Mouse (Mus musculus) CH12.LX (cell line): ENCODE data around the gene Kcnb1. TPM values are rescaled to one million over a fixed set of nuclear protein-coding genes. Genes with fewer than 3 reads are reported as not detected.

Experiments
- DNase-seq: peaks from one replicate; pipeline ENCODE4 v3.0.0-alpha.2; 2013; ENCODE audit errors: extremely low read depth
- H3K27ac ChIP-seq: 2 replicates; pipeline ENCODE4 v1.5.1; 2012; ENCODE audit warnings: low read depth, mild to moderate bottlenecking, control low read depth, moderate library complexity; ENCODE audit not compliant: insufficient read depth
- H3K27me3 ChIP-seq: replicated peaks from 2 replicates; pipeline ENCODE3; 2012; ENCODE audit warnings: inconsistent platforms
- H3K36me3 ChIP-seq, 2 experiments: replicated peaks in 1 of 2; 2 replicates each; pipeline versions ENCODE3 to v1.6.1; 2012; ENCODE audit warnings: inconsistent platforms in 1 of 2, low read length in 1 of 2, mild to moderate bottlenecking in 1 of 2, mixed read lengths in 1 of 2, moderate library complexity in 1 of 2; ENCODE audit not compliant: control insufficient read depth in 1 of 2, insufficient read depth in 1 of 2
- H3K4me1 ChIP-seq, 2 experiments: 2 replicates each; pipeline ENCODE4 v1.6.1; 2012; ENCODE audit warnings: inconsistent platforms in 1 of 2, moderate library complexity in 1 of 2; ENCODE audit not compliant: insufficient read depth in 2 of 2, control insufficient read depth in 1 of 2
- H3K4me2 ChIP-seq: 2 replicates; pipeline ENCODE4 v1.6.1; 2012; ENCODE audit warnings: low read depth, mild to moderate bottlenecking, control low read depth; ENCODE audit not compliant: poor library complexity, insufficient read depth, severe bottlenecking
- H3K4me3 ChIP-seq, 3 experiments: fragments of 150-350 bp in 1 of 3; sonication (generic) in 1 of 3; replicated peaks in 1 of 3; 2 replicates each; pipeline versions ENCODE3 to v1.5.1; 2011 to 2012; ENCODE audit warnings: low read depth in 2 of 3, low read length in 2 of 3, mild to moderate bottlenecking in 2 of 3, moderate library complexity in 2 of 3, control low read depth in 1 of 3, improper control_type of control experiment in 1 of 3, inconsistent platforms in 1 of 3, mixed read lengths in 1 of 3; ENCODE audit not compliant: poor library complexity in 1 of 3
- H3K79me2 ChIP-seq: replicated peaks from 2 replicates; pipeline ENCODE4 v1.6.1; 2012; ENCODE audit warnings: mild to moderate bottlenecking, moderate library complexity; ENCODE audit not compliant: control insufficient read depth, poor library complexity, insufficient read depth, severe bottlenecking; ENCODE audit errors: extremely low read depth
- H3K9ac ChIP-seq: 2 replicates; pipeline ENCODE4 v1.6.1; 2012; ENCODE audit warnings: low read depth, mild to moderate bottlenecking, control low read depth, moderate library complexity; ENCODE audit not compliant: insufficient read depth
- H3K9me3 ChIP-seq: replicated peaks from 2 replicates; pipeline ENCODE3; 2012; ENCODE audit warnings: low read length, inconsistent platforms, mixed read lengths
- BHLHE40 ChIP-seq: IDR thresholded peaks from 2 replicates; pipeline ENCODE4 v1.6.1; 2011; ENCODE audit warnings: mild to moderate bottlenecking, low read depth, low read length, improper control_type of control experiment
- GABPA ChIP-seq: IDR thresholded peaks from 2 replicates; pipeline ENCODE4 v1.6.1; 2012; ENCODE audit warnings: low read depth, low read length, improper control_type of control experiment, inconsistent platforms; ENCODE audit not compliant: insufficient replicate concordance
- HCFC1 ChIP-seq: IDR thresholded peaks from 2 replicates; pipeline ENCODE4 v1.6.1; 2012; ENCODE audit warnings: low read depth, mild to moderate bottlenecking, inconsistent platforms, low read length, improper control_type of control experiment
- MAFK ChIP-seq: IDR thresholded peaks from 2 replicates; pipeline ENCODE4 v1.6.1; 2011; ENCODE audit warnings: low read length, improper control_type of control experiment; ENCODE audit not compliant: insufficient replicate concordance
- MEF2A ChIP-seq: IDR thresholded peaks from 2 replicates; pipeline ENCODE4 v1.6.1; 2014; ENCODE audit warnings: low read depth, mild to moderate bottlenecking, inconsistent platforms, low read length, improper control_type of control experiment, borderline replicate concordance
- MXI1 ChIP-seq: IDR thresholded peaks from 2 replicates; pipeline ENCODE4 v1.6.1; 2011; ENCODE audit warnings: mild to moderate bottlenecking, low read depth, low read length, improper control_type of control experiment
- POLR2A ChIP-seq: IDR thresholded peaks from 2 replicates; pipeline ENCODE4 v1.6.1; 2011; ENCODE audit warnings: low read depth, mild to moderate bottlenecking, improper control_type of control experiment, low read length
- POLR2AphosphoS2 ChIP-seq: IDR thresholded peaks from 2 replicates; pipeline ENCODE4 v1.6.1; 2011; ENCODE audit warnings: low read depth, low read length, improper control_type of control experiment
- RCOR1 ChIP-seq: conservative IDR thresholded peaks from 2 replicates; pipeline ENCODE4 v1.6.1; 2012; ENCODE audit warnings: low read depth, mild to moderate bottlenecking, inconsistent platforms, low read length, improper control_type of control experiment
- SIN3A ChIP-seq: IDR thresholded peaks from 2 replicates; pipeline ENCODE4 v1.6.1; 2012; ENCODE audit warnings: low read length, improper control_type of control experiment, inconsistent platforms
- TCF12 ChIP-seq: IDR thresholded peaks from 2 replicates; pipeline ENCODE4 v1.6.1; 2014; ENCODE audit warnings: low read depth, mild to moderate bottlenecking, inconsistent platforms, low read length, improper control_type of control experiment
- ZKSCAN1 ChIP-seq: IDR thresholded peaks from 2 replicates; pipeline ENCODE4 v1.6.1; 2012; ENCODE audit warnings: low read depth, inconsistent platforms, low read length, improper control_type of control experiment, borderline replicate concordance
- ZMIZ1 ChIP-seq: IDR thresholded peaks from 2 replicates; pipeline ENCODE4 v1.6.1; 2012; ENCODE audit warnings: low read depth, mild to moderate bottlenecking, inconsistent platforms, low read length, improper control_type of control experiment
- dilution Hi-C: fragments of 300-500 bp; cut with MboI; formaldehyde crosslinking; loops from 2 replicates; pipeline ENCODE4 v1.14.3; 2020; ENCODE audit warnings: low sequenced_read_pairs; ENCODE audit not compliant: extremely low pct_unique_long_range_greater_than_20kb, extremely low pct_ligation_motif_present
- in situ Hi-C: fragments of 300-500 bp; cut with MboI; formaldehyde crosslinking; loops from 3 replicates; pipeline ENCODE4 v1.14.3; 2019; ENCODE audit warnings: low sequenced_read_pairs, low pct_ligation_motif_present, low pct_unique_long_range_greater_than_20kb, mixed read lengths
- polyA plus RNA-seq: library from polyadenylated mRNA; unstranded; fragments of >175 nt; gene quantifications from 2 replicates; pipeline ENCODE4 v1.2.1, GENCODE M21; 2012; ENCODE audit warnings: low read depth; ENCODE audit not compliant: insufficient read length
- total RNA-seq, 2 experiments: library from RNA; depleted of rRNA; stranded (reverse); fragments of 300-350 nt in 1 of 2; fragments of >200 nt in 1 of 2; gene quantifications; 2 replicates each; pipeline ENCODE4 v1.2.3; 2012 to 2014

Gene Kcnb1
- total and polyA plus RNA-seq, 3 experiments: 2.5 to 6.6 (median 5.1) TPM

DNA sequence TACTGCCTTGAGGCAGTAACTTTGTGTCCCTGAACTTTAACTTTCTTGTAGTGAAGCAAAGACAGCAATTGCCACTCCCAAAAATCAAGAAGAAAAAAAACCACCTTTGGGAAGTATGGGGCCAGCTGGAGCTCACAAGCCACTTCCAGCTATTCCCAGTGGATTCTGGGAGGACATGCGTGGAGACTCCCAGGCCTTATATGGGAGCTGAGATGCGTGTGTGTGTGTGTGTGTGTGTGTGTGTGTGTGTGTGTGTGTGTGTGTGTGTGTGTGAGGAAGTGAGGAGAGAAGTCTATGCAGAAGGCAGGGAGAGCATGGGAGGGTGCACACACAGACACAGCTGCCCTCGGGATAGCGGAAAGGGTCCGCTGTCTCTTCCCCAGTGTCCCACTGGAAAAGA lies 62.6 kb downstream of the Kcnb1 start:
- DNase-seq: no peak

DNA sequence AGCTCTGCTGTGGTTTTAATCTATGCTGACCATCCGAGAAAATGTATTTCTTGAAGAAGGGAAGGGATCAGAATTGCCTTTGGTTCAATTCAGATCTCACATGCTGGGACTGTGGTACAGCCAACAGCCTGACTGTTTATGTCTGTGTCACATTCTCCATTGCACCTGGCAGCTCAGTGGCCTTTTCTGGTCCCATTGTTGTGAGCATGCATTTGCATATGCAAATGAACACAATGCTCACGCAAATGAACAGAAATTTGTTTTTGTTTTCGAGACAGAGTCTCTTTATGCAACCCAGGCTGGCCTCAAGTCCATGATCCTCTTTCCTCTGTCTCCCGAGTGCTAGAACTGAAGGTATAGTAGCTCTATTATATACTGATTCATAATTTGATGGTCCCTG lies 64.2 kb downstream of the Kcnb1 start:
- H3K27ac ChIP-seq: no peak overlapping the region
- in situ Hi-C loops (no loop called here), dilution Hi-C loops (no loop called here)
- H3K79me2 ChIP-seq: no peaks in the 10 kb centered on the region
- H3K9me3 ChIP-seq: peaks cover 5% of the 10 kb centered on the region
- no peak overlapping the region for H3K9ac ChIP-seq
- H3K4me2 ChIP-seq: no peak overlapping the region
- H3K4me3 ChIP-seq: no peak overlapping the region
- peak; percentile 56 for DNase-seq
- H3K4me1 ChIP-seq: peaks cover 10 to 44% of the 10 kb centered on the region in 2 experiments
- H3K27me3 ChIP-seq: peaks cover 10% of the 10 kb centered on the region
- no peak for TF ChIP-seq SIN3A
- H3K36me3 ChIP-seq: no peaks in the 10 kb centered on the region

More for the DNA sequence above, 62.6 kb downstream of the Kcnb1 start:
- no peak for TF ChIP-seq POLR2A
- TF ChIP-seq ZKSCAN1: no peak
- TF ChIP-seq MEF2A: no peak
- no peak for TF ChIP-seq MAFK
- TF ChIP-seq HCFC1: no peak
- TF ChIP-seq MXI1: no peak
- TF ChIP-seq RCOR1: no peak
- no peak for TF ChIP-seq BHLHE40
- TF ChIP-seq ZMIZ1: no peak
- TF ChIP-seq TCF12: no peak
- no peak for TF ChIP-seq POLR2AphosphoS2
- H3K9ac ChIP-seq: no peak overlapping the region
- in situ Hi-C loops: no loop called here
- H3K36me3 ChIP-seq: no peaks in the 10 kb centered on the region
- H3K4me2 ChIP-seq: no peak overlapping the region
- peaks cover 5% of the 10 kb centered on the region for H3K9me3 ChIP-seq
- peaks cover 5% of the 10 kb centered on the region for H3K27me3 ChIP-seq
- no peak overlapping the region for H3K27ac ChIP-seq
- dilution Hi-C loops: no loop called here
- peaks cover 18 to 48% of the 10 kb centered on the region in 2 experiments for H3K4me1 ChIP-seq
- H3K79me2 ChIP-seq: no peaks in the 10 kb centered on the region
- no peak overlapping the region for H3K4me3 ChIP-seq

DNA sequence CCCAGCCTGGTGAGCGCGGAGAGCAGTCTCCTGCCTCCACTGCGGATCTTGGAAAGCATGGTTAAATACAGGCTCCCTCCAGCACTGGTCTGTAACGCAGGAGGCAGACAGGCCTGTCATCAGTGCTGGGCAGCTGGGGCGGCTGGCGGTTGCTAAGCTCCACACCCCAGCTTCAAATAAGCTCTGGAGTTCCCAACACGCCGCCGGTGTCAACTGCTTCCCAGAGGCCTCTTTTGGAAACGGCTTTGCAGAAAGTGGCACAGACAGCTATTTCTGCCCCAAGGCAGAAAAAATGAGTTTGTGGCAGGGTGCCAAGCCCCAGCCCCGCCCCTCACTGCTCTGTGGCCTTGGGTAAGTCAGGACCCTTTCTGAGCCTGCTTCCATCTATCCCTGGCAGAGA lies 66.0 kb downstream of the Kcnb1 start:
- H3K27ac ChIP-seq: no peak overlapping the region
- peaks cover 11% of the 10 kb centered on the region for H3K27me3 ChIP-seq
- in situ Hi-C loops: loop anchor here (5.0 kb wide), 1 partner anchor 43 kb away; no protein-coding TSS in a partner anchor
- no peak for DNase-seq
- H3K9ac ChIP-seq: no peak overlapping the region
- H3K36me3 ChIP-seq: no peaks in the 10 kb centered on the region
- no peak overlapping the region for H3K4me3 ChIP-seq
- H3K4me2 ChIP-seq: no peak overlapping the region
- H3K9me3 ChIP-seq: peaks cover 5% of the 10 kb centered on the region
- dilution Hi-C loops: no loop called here
- no peaks in the 10 kb centered on the region for H3K79me2 ChIP-seq
- TF ChIP-seq MAFK: no peak
- no peak for TF ChIP-seq MEF2A
- TF ChIP-seq GABPA: no peak
- no peak for TF ChIP-seq TCF12
- peaks cover 10 to 36% of the 10 kb centered on the region in 2 experiments for H3K4me1 ChIP-seq
